Mouse (Mus musculus) granulocyte monocyte progenitor cell, adult 5-6 weeks (primary cell): ENCODE results near the gene Kank2. TPM values are rescaled to one million over a fixed set of nuclear protein-coding genes. Genes with fewer than 3 reads are reported as not detected.
A peak's percentile ranks its signal among the peaks of the same experiment; 100 is the strongest.

Source experiments
- ATAC-seq: replicated peaks from 2 replicates; pipeline ENCODE4 v1.8.0; 2016; ENCODE audit warnings: mild to moderate bottlenecking, moderate TSS enrichment, inconsistent platforms; ENCODE audit not compliant: poor library complexity, severe bottlenecking
- total RNA-seq, 2 experiments: library from RNA; stranded (forward) in 1 of 2; stranded (reverse) in 1 of 2; fragments of 200-712, 200-1000 nt in 1 of 2; fragments of >200 nt in 1 of 2; fragmentation: Nextera tagmentation in 1 of 2; gene quantifications; 2 replicates each; pipeline ENCODE4 v1.2.3; 2014 to 2017

The Kank2 gene
- total RNA-seq, 2 experiments from 2014 or later = 1.5 to 1.6 TPM

DNA sequence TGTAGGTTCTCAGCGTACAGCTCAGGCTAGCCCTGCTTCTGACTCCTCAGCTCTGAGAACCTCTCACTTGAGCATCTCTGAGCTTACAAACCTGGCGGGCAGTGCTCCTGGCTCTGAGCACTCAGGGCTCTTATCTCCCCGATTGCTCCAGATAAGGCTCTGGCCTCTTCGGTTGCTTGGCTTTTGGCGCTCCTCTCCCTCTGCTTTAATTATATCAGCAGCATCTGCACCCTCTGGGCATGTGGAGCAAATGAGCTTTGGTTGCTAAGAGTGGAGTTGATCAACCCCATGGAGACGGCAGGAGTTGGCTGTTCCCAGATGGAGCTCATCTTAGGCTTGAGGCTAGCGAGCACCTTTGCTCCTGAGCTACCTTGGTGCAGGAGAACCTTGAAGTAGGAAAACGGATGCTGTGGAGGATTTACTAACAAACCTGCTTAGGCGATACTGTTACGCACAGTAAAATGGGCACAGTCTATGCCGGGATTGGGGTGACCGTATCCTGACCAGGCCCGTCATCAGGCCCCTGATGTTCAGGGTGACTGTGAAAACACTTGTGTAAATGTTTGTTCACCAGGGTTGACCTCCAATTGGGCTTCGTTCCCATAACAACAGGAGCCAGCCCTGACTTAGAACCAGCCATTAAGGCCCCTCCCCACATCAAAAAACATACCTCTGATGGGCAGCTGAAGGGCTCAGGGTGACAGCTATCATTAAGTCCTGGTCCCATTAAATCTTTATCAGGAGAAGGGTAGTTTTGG is 72.1 kb downstream of the Kank2 start:
- ATAC-seq = no peak

DNA sequence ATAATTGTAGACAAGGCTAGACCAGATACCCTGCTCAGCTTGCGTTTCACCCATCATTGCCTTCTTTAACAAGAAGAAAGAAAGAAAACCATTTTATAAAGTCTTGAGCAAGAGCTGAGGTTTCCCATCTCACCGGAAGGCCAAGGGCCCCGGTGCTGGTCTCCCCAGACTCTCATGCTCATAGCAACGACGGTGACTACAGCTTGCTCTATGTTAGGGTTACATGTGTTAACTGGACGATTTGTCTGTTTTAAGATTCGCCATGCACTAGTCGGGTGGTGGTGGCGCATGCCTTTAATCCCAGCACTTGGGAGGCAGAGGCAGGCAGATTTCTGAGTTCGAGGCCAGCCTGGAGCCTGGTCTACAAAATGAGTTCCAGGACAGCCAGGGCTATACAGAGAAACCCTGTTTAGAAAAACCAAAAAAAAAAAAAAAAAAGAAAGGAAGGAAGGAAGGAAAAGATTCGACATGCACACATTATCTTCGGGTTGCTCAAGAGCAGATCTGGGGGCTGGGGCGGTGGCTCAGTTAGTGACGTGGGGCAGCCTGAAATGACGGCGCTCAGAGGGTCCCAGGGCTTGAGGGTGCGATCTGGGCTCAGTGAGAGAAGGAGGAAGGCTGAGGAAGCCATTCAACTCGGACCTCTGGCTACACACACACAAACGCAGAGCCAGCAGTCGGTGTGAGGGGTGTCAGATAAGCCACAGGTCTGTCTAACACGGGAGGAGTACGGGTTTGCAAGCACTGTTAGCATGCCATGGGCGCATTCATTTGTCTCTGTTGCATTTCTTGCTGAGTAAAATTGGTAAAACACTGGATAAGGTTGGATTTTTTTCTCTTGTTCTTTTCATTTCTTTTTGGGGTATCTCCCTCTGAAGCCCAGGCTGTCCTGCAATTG is 73.1 kb downstream of the Kank2 start:
- ATAC-seq = peak; percentile 38

DNA sequence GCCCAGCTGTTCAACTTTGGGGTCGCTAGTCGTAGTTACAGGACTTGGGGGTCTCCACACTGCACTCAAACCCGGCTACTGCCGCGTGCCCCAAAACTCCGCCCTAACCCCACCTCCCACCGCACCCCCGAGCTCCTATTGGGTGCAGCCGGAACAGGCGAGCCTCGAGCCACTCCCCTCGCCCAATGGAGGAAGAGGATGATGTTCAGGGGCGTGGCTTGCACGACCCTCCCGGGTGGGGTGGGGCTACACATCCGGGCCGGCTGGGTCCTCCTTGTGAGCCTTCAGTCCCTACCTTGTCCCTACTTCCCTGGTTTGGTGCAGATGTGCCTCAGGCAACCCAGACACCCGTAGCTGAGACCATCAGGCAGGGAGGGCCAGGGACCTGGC is 74.4 kb downstream of the Kank2 start:
- ATAC-seq = peak; percentile 80

DNA sequence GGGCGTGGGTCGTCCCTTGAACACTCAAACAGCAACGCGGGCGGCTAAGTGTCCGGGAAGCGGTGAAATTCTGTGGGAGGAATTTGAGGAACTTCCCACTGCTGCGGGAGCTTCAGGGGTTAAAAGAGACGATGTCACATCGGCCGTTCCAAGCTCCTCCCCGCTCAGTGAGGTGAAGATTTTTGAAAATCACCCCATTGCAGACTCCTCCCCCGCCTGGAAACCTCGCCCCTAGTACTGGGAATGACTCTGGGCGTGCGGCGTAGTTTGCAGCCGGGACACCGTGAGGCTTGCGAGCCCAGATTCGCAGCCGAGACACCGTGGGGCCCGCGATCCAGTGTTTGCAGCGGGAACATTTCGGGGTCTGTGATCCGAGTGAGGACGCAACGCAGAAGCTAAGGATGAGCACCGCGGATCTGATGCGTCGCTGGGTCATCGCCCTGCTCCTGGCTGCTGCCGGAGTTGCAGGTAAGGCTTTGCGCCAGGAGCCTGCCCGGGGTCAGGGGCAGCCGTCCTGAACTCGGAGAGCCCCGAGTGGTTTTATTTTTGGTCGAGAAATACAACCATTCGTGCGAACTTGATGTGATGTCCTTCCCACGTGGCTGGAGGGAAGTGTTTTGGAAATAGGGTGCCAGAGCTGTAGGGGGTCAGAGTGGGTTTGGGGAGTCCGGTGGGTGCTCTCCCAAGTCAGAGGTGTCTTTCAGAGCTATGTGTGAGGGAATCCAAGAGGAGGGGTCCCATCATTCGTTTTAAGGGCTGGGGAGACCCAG is 75.0 kb downstream of the Kank2 start, which contains the start of gene Ldlr:
Gene Ldlr, plus strand, starts transcription at position 107 of the 770 bp plus-strand sequence.
- ATAC-seq = peak; percentile 63

DNA sequence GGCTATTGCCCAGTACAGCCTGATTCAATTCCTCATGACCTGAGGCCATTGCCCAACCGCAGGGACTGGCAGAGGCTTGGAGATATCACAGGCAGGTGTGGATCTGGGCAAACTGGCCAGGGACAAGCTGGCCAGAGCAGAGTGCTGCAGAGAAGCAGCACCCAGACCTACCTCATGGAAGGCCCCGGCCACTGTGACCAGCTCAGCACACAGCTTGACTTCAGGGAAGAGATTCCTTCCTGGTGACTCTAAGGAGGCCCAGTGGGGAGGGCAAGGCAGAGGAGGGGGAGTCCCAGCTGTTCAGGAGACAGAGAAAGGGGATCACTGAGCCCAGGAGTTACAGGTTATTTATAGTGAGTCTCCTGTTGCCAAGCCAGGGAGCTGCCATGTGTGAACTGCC is 77.5 kb downstream of the Kank2 start:
- no peak for ATAC-seq

DNA sequence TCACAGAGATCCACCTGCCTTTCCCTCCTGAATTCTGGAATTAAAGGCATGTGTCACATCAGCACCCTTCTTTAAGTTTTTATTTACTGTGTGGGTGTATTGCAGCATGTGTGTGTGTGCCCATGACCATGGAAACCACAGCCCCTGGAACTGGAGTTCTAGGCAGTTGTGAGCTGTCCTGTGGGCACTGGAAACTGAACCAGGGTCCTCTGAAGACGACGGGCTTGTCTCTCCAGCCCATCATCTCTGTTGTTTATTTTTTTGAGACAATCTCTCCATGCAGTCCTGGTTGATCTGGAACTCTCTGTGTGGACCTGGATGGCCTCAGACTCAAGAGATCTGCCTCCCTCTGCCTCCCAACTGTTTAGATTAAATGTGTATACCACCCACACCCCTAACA is 81.5 kb downstream of the Kank2 start:
- no peak for ATAC-seq

Other genes with a start within 250 kb of the Kank2 start
- gene Timm29, start 206.0 kb downstream of the Kank2 start, total RNA-seq (2014; fragmentation: Nextera tagmentation) = 37.5 and 39.9 TPM in 2 replicates
- 51.6 and 59.1 TPM in 2 replicates for gene Timm29, start 206.0 kb downstream of the Kank2 start, total RNA-seq (2017)
- gene Yipf2, start 205.9 kb downstream of the Kank2 start, total RNA-seq (2014; fragmentation: Nextera tagmentation) = 16.2 and 19.9 TPM in 2 replicates
- 12.2 and 18.2 TPM in 2 replicates for gene Yipf2, start 205.9 kb downstream of the Kank2 start, total RNA-seq (2017)
- gene Smarca4, start 182.6 kb downstream of the Kank2 start, total RNA-seq (2014; fragmentation: Nextera tagmentation) = 60.6 and 67.8 TPM in 2 replicates
- gene Smarca4, start 182.6 kb downstream of the Kank2 start, total RNA-seq (2017) = 58.6 and 60.7 TPM in 2 replicates
- 8.9 and 9.0 TPM in 2 replicates for gene Ldlr, start 75.3 kb downstream of the Kank2 start, total RNA-seq (2014; fragmentation: Nextera tagmentation)
- gene Ldlr, start 75.3 kb downstream of the Kank2 start, total RNA-seq (2017) = 13.1 and 15.5 TPM in 2 replicates
- gene Spc24, start 38.4 kb downstream of the Kank2 start, total RNA-seq (2014; fragmentation: Nextera tagmentation) = 31.4 and 46.5 TPM in 2 replicates
- 117 and 138 TPM in 2 replicates for gene Spc24, start 38.4 kb downstream of the Kank2 start, total RNA-seq (2017)
- 1.5 and 3.0 TPM in 2 replicates for gene Angptl8, start 36.8 kb upstream of the Kank2 start, total RNA-seq (2014; fragmentation: Nextera tagmentation)
- gene Angptl8, start 36.8 kb upstream of the Kank2 start, total RNA-seq (2017) = 1.4 TPM in 1 of 2 replicates, not detected in the other
- gene Dock6, start 53.9 kb upstream of the Kank2 start, total RNA-seq (2014; fragmentation: Nextera tagmentation) = 4.2 TPM in 2 replicates
- gene Dock6, start 53.9 kb upstream of the Kank2 start, total RNA-seq (2017) = 0.52 and 5.6 TPM in 2 replicates
- 22.5 and 33.1 TPM in 2 replicates for gene Rab3d, start 119.4 kb upstream of the Kank2 start, total RNA-seq (2014; fragmentation: Nextera tagmentation)
- 44.0 and 51.7 TPM in 2 replicates for gene Rab3d, start 119.4 kb upstream of the Kank2 start, total RNA-seq (2017)
- not detected in 2 replicates for gene Ccdc159, start 128.7 kb upstream of the Kank2 start, total RNA-seq (2014; fragmentation: Nextera tagmentation)
- gene Ccdc159, start 128.7 kb upstream of the Kank2 start, total RNA-seq (2017) = 0.69 TPM in 1 of 2 replicates, not detected in the other
- 40.4 and 75.8 TPM in 2 replicates for gene Tmem205, start 128.8 kb upstream of the Kank2 start, total RNA-seq (2014; fragmentation: Nextera tagmentation)
- 21.1 and 33.3 TPM in 2 replicates for gene Tmem205, start 128.8 kb upstream of the Kank2 start, total RNA-seq (2017)
- 0.58 and 1.4 TPM in 2 replicates for gene Plppr2, start 138.3 kb upstream of the Kank2 start, total RNA-seq (2014; fragmentation: Nextera tagmentation)
- gene Plppr2, start 138.3 kb upstream of the Kank2 start, total RNA-seq (2017) = not detected in 2 replicates
- 7.8 and 9.9 TPM in 2 replicates for gene Swsap1, start 157.0 kb upstream of the Kank2 start, total RNA-seq (2014; fragmentation: Nextera tagmentation)
- 7.6 and 8.2 TPM in 2 replicates for gene Swsap1, start 157.0 kb upstream of the Kank2 start, total RNA-seq (2017)
- gene Epor, start 164.8 kb upstream of the Kank2 start, total RNA-seq (2014; fragmentation: Nextera tagmentation) = 0.21 and 0.41 TPM in 2 replicates
- 0.77 TPM in 1 of 2 replicates, not detected in the other for gene Epor, start 164.8 kb upstream of the Kank2 start, total RNA-seq (2017)
- gene Rgl3, start 190.7 kb upstream of the Kank2 start, total RNA-seq (2014; fragmentation: Nextera tagmentation) = not detected in 2 replicates
- not detected in 2 replicates for gene Rgl3, start 190.7 kb upstream of the Kank2 start, total RNA-seq (2017)
- not detected in 2 replicates for gene Ccdc151, start 203.9 kb upstream of the Kank2 start, total RNA-seq (2014; fragmentation: Nextera tagmentation)
- gene Ccdc151, start 203.9 kb upstream of the Kank2 start, total RNA-seq (2017) = not detected in 2 replicates
- gene Prkcsh, start 204.1 kb upstream of the Kank2 start, total RNA-seq (2014; fragmentation: Nextera tagmentation) = 61.4 and 68.4 TPM in 2 replicates
- 127 and 144 TPM in 2 replicates for gene Prkcsh, start 204.1 kb upstream of the Kank2 start, total RNA-seq (2017)